Mouse (Mus musculus) limb, embryonic 11.5 days (tissue): Measurements from ENCODE around the gene Mast1. TPM values are rescaled to one million over a fixed set of nuclear protein-coding genes. Genes with fewer than 3 reads are reported as not detected.

Experiments
- ATAC-seq: fragments of 200-750 bp; cut with Nextera tagmentation; 2 replicates; pipeline ENCODE4 v1.8.0; 2017; ENCODE audit warnings: low read depth; ENCODE audit not compliant: insufficient number of reproducible peaks, low FRiP score, low TSS enrichment
- DNase-seq: peaks from one replicate; pipeline ENCODE4 v3.0.0-alpha.2; 2015; ENCODE audit warnings: low spot score
- H3K27ac ChIP-seq: fragments of 300-500 bp; sonication (generic); replicated peaks from 2 replicates; pipeline ENCODE4 v1.5.1; 2014; ENCODE audit warnings: low read depth, mild to moderate bottlenecking, low read length
- H3K27me3 ChIP-seq: fragments of 300-500 bp; sonication (generic); 2 replicates; pipeline ENCODE4 v1.6.1; 2014; ENCODE audit warnings: mild to moderate bottlenecking, low read length, mixed read lengths; ENCODE audit not compliant: control insufficient read depth, insufficient read depth
- H3K36me3 ChIP-seq: fragments of 300-500 bp; sonication (generic); 2 replicates; pipeline ENCODE4 v1.6.1; 2014; ENCODE audit warnings: mild to moderate bottlenecking, low read length, moderate library complexity, mixed read lengths; ENCODE audit not compliant: control insufficient read depth, insufficient read depth
- H3K4me1 ChIP-seq: fragments of 300-500 bp; sonication (generic); 2 replicates; pipeline ENCODE4 v1.6.1; 2014; ENCODE audit warnings: low read length, mixed read lengths; ENCODE audit not compliant: control insufficient read depth, insufficient read depth
- H3K4me2 ChIP-seq: fragments of 300-500 bp; sonication (generic); 2 replicates; pipeline ENCODE4 v1.6.1; 2014; ENCODE audit warnings: low read depth, mild to moderate bottlenecking, moderate library complexity; ENCODE audit not compliant: severe bottlenecking
- H3K4me3 ChIP-seq: fragments of 300-500 bp; sonication (generic); 2 replicates; pipeline ENCODE4 v1.5.1; 2014; ENCODE audit warnings: low read depth, low read length
- H3K9ac ChIP-seq: fragments of 300-500 bp; sonication (generic); 2 replicates; pipeline ENCODE4 v1.6.1; 2014; ENCODE audit warnings: mild to moderate bottlenecking, low read length
- H3K9me3 ChIP-seq: fragments of 300-500 bp; sonication (generic); 2 replicates; pipeline ENCODE4 v1.6.1; 2016; ENCODE audit warnings: low read length; ENCODE audit not compliant: control insufficient read depth
- WGBS: fragments of 180-500 bp; shearing (Covaris S2); extraction: QIAGEN DNeasy Blood & Tissue Kit; methylation state at CpG from one replicate; pipeline ENCODE4 v1.1.7; 2014; 5-methylcytosine and 5-hydroxymethylcytosine counted together
- polyA plus RNA-seq: library from polyadenylated mRNA; unstranded; fragments of >200 nt; fragmentation: Nextera tagmentation; extraction: Ambion mirVana; gene quantifications from 2 replicates; pipeline ENCODE4 v1.2.1, GENCODE M21; 2014

The Mast1 gene
- polyA plus RNA-seq, 1 experiment from 2014 or later, result 0.17 TPM

DNA sequence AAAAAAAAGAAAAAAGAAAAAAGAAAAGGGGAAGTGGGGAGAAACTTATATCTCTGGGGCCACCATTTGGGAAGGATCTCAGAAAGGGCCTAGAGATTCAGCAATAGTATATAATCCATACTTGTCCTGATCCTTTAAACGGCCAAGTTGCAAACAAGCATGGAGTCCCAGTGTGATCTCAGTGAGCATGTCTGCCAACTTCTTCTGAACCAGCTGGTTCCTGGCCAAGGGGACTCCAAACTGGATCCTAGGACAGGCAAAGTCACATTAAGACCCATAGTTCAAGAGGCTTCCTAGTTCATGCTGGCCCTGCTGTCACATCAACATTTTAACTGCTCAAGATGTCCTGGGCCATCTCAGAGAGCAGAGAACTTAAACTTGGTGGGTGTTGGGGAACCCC, 48.0 kb downstream of the Mast1 start:
- WGBS, result 97% methylated on average over 1 of the region's 1 CpGs
- peaks cover 11% of the 10 kb centered on the region for H3K36me3 ChIP-seq

DNA sequence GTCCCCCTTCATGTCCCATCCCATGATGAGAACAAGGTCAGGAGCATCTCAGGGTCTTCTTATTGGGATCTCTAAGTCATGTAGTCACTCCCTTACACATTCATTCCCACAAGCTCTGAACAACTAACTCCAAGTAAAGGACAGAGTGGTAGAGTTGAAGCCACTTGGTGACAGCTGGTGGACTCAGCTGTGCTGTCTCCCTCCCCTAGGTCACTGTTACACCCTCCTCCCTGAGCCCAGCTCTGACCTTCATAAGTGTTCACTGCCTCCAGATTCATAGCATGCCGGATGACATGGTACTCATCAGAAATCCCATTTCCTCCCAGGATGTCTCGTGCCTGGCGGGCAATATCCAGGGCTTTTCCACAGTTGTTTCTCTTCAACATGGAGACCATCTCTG, 48.9 kb downstream of the Mast1 start:
- H3K4me2 ChIP-seq, result no peak overlapping the region
- ATAC-seq, result no peak
- H3K9me3 ChIP-seq, result no peaks in the 10 kb centered on the region
- DNase-seq, result no peak
- H3K27ac ChIP-seq, result no peak overlapping the region
- no peaks in the 10 kb centered on the region for H3K27me3 ChIP-seq
- H3K4me3 ChIP-seq, result no peak overlapping the region
- WGBS, result 93% methylated on average over 3 of the region's 3 CpGs
- H3K9ac ChIP-seq, result no peak overlapping the region
- H3K4me1 ChIP-seq, result peaks cover 6% of the 10 kb centered on the region
- H3K36me3 ChIP-seq, result peaks cover 11% of the 10 kb centered on the region

More for the DNA sequence above, 48.0 kb downstream of the Mast1 start:
- Histone ChIP-seq H3K4me1 (peaks cover 6% of the 10 kb centered on the region), H3K9ac (no peak overlapping the region), H3K4me3 (no peak overlapping the region), H3K27ac (no peak overlapping the region), H3K9me3 (no peaks in the 10 kb centered on the region), H3K4me2 (no peak overlapping the region), H3K27me3 (no peaks in the 10 kb centered on the region)
- ATAC-seq, result no peak
- no peak for DNase-seq

DNA sequence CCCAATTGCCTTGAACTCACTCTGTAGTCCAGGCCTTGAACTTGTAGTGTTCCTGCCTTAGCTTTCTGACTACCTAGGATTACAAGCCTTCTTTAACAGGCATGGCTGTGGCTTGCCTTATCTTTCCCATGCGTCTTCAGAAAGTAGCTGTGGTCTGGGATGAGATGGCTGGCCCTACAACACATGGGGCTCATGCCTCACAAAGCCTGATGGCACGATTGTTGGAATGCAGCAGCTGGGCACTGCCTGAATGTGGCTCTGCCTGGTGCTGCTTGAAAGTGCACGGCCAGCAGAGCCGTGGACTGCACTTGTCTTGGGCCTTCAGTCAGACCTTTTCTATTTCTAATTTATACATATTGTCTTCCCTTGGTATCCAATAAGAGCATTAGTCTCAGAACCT, 52.4 kb downstream of the Mast1 start:
- WGBS, result 90% methylated on average over 4 of the region's 4 CpGs

DNA sequence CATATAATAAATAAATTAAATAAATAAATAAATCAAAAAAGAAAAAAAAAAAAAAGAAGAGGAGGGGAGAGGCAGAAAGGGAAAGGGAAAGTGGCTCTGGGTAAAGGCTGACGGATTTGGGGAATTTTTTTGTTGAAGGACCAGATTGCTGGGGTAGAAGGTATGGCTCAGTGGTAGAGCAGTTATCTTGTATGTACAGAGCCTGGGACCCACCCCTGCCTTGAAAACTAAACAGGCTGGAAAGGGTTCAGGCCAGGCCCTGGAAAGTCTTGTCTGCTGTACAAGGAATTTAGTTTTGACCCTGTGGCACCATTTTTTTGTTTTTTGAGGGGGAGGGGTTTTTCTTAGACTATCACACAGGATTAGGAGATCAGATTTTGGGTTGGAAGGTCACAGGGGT, 58.2 kb downstream of the Mast1 start:
- H3K4me3 ChIP-seq, result no peak overlapping the region
- no peaks in the 10 kb centered on the region for H3K9me3 ChIP-seq
- H3K4me1 ChIP-seq, result no peaks in the 10 kb centered on the region
- WGBS, result 81% methylated on average over 1 of the region's 1 CpGs
- H3K9ac ChIP-seq, result no peak overlapping the region
- H3K27me3 ChIP-seq, result no peaks in the 10 kb centered on the region
- ATAC-seq, result no peak
- H3K4me2 ChIP-seq, result no peak overlapping the region
- no peaks in the 10 kb centered on the region for H3K36me3 ChIP-seq
- no peak overlapping the region for H3K27ac ChIP-seq
- no peak for DNase-seq

More for the DNA sequence above, 52.4 kb downstream of the Mast1 start:
- no peak for ATAC-seq
- H3K4me2 ChIP-seq, result no peak overlapping the region
- DNase-seq, result no peak
- H3K9me3 ChIP-seq, result no peaks in the 10 kb centered on the region
- H3K9ac ChIP-seq, result no peak overlapping the region
- H3K36me3 ChIP-seq, result peaks cover 11% of the 10 kb centered on the region
- H3K4me3 ChIP-seq, result no peak overlapping the region
- H3K4me1 ChIP-seq, result no peaks in the 10 kb centered on the region
- no peaks in the 10 kb centered on the region for H3K27me3 ChIP-seq
- no peak overlapping the region for H3K27ac ChIP-seq

DNA sequence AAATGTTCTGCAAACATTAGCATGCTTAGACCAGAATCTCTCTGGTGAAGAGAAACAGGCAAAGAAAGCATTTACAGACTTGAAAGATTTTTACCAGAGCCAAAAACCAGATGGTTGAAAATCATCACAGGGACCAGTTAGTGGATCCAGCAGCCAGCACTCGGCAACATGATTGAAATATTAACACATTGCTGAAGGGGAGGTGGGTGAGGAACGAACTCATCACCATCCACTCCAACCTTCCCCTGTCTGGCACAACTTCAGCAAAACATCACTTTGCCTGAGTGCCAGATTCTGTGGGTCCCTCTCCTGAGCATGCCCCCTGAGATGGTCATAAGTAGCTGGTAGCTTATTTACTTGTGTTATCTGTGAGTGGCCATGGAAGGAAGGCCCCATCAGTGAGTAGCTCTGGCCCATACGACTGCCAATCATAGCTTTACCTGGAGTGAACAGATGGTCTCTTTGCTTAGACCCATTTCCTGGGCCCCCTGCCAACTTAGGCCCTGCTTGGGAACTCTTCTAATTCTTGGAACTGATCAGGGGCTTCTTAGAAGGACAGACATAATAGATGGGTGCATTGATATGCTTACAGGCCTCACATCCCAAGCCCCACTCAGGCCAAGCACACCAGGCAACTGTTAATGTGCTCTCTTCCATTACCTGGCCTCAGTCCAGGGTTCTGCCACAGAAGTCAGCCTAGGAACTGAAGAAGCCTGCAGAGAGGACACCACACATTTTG, 59.7 kb downstream of the Mast1 start:
- Histone ChIP-seq H3K4me3 (no peak overlapping the region), H3K27me3 (no peaks in the 10 kb centered on the region), H3K4me1 (peaks cover 6% of the 10 kb centered on the region; the same call in 1 of the 2 replicates), H3K27ac (no peak overlapping the region), H3K36me3 (no peaks in the 10 kb centered on the region), H3K4me2 (no peak overlapping the region), H3K9me3 (no peaks in the 10 kb centered on the region), H3K9ac (no peak overlapping the region)
- ATAC-seq (no peak), DNase-seq (no peak)
- 77% methylated on average over 3 of the region's 3 CpGs for WGBS

DNA sequence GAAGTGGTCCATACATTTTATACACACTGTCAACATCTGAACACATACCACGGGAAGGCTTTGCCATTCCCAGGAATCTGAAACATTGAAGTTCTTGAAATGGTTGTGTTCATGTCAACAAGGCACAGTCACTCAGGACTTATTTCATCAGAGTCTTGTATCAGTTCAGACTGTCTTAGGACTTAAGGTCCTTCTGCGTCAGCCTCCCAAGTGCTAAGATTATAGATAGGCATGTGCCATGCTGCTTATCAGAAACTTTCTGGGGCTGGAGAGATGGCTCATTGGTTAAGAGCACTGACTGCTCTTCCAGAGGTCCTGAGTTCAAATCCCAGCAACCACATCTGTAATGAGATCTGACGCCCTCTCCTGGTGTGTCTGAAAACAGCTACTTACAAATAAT, 62.8 kb downstream of the Mast1 start:
- no peak overlapping the region for H3K4me3 ChIP-seq
- no peak for ATAC-seq
- 0 out of 2 replicates have a peak, but pooled peaks cover 2% of the 10 kb centered on the region for H3K36me3 ChIP-seq
- no peak overlapping the region for H3K9ac ChIP-seq
- no peak for DNase-seq
- H3K4me1 ChIP-seq, result peaks cover 15% of the 10 kb centered on the region; the same call in 1 of the 2 replicates
- no peaks in the 10 kb centered on the region for H3K27me3 ChIP-seq
- WGBS, result 89% methylated on average over 3 of the region's 3 CpGs
- H3K9me3 ChIP-seq, result no peaks in the 10 kb centered on the region
- no peak overlapping the region for H3K4me2 ChIP-seq
- H3K27ac ChIP-seq, result no peak overlapping the region

DNA sequence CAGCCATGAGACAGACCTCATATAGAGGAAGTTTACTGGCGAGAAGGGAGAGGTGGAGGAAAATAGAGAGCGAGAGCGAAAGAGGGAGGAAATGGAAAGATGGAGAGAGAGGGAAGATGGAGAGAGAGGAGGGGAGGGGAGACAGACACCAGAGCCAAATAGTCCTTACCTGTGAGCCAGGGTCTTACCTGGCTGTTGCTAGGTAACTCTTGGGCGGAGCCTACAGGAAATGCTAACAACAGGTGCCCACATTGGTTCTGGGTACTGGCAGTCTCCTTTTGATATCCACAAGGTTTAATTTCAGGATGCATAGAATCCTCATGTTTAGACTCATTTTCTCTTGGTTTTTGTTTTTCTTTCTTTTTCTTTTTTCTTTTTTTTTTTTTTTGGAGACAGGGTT, 64.1 kb downstream of the Mast1 start:
- Histone ChIP-seq H3K9ac (no peak overlapping the region; the same call in 1 of the 2 replicates), H3K27ac (no peak overlapping the region), H3K27me3 (no peaks in the 10 kb centered on the region), H3K9me3 (no peaks in the 10 kb centered on the region), H3K4me1 (peaks cover 15% of the 10 kb centered on the region; the same call in 1 of the 2 replicates), H3K36me3 (0 out of 2 replicates have a peak, but pooled peaks cover 7% of the 10 kb centered on the region), H3K4me2 (peak overlapping the region; percentile 91), H3K4me3 (peak overlapping the region; percentile 39)
- ATAC-seq, result no peak
- WGBS, result 61% methylated on average over 4 of the region's 4 CpGs
- no peak for DNase-seq

DNA sequence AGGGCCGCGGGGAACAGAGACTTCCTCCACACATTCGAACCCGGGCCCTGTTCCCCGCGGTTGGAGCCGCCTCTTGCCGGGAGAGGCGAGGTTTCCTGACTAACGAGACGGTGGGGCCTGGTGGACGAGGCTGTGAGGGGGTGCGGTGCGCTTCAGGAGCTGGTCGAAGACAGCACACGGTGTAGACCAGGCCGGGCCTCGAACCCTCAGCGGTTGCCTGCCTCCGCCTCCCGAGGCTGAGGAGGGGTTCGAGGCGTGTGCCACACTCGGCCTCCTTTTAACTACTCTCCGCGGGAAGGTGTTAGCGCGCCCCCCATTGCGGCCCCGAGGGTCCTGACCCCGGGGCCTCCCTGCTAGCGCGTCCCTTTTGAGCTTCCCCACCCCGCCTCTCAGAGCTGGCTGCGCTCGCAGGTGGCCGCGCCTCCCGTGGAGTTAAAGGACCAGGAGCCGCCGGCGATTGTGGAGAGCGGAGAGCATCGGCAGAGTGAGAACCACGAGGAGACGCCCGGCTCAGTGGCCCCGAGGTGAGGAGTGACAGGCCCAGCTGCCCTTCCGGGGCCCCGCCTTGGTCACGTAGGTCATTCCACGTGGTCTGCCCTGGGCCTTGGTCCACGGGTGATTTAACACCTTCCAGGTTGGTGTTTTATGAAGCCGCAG, 64.7 kb downstream of the Mast1 start:
- Histone ChIP-seq H3K9me3 (no peaks in the 10 kb centered on the region), H3K4me2 (peak overlapping the region; percentile 91), H3K27ac (peak overlapping the region; percentile 47; the same call in 1 of the 2 replicates), H3K9ac (peak overlapping the region; percentile 69), H3K27me3 (no peaks in the 10 kb centered on the region), H3K36me3 (peaks cover 11% of the 10 kb centered on the region; the same call in 1 of the 2 replicates), H3K4me1 (peaks cover 15% of the 10 kb centered on the region; the same call in 1 of the 2 replicates), H3K4me3 (peak overlapping the region; percentile 39)
- peak; percentile 61 for DNase-seq
- WGBS, result 3% methylated on average over 54 of the region's 54 CpGs
- ATAC-seq, result peak; percentile 20; the same call in 1 of the 2 replicates
